Mouse (Mus musculus): Measurements from ENCODE around the gene Lrrk2. TPM values are rescaled to one million over a fixed set of nuclear protein-coding genes. Genes with fewer than 3 reads are reported as not detected.

The Lrrk2 gene
- 2.7 and 5.2 TPM in 2 replicates for polyA plus RNA-seq (2012; ENCODE audit: low replicate concordance)

GRCm38 (mm10) chr15:91672645-91673568, at the start of gene Lrrk2:
Gene Lrrk2, plus strand, starts transcription at chr15:91673175.

GRCm38 (mm10) chr15:91837965-91838364, 165.0 kb downstream of the Lrrk2 start, which contains the start of gene Smgc:
Gene Smgc, plus strand, starts transcription at chr15:91838265.

Other genes with a start within 250 kb of the Lrrk2 start
- gene Slc2a13, start 99.9 kb upstream of the Lrrk2 start, polyA plus RNA-seq (2012; ENCODE audit: low replicate concordance) = 0.03 and 0.04 TPM in 2 replicates
- not detected in 2 replicates for gene Smgc, start 165.1 kb downstream of the Lrrk2 start, polyA plus RNA-seq (2012; ENCODE audit: low replicate concordance)

Data from hematopoietic multipotent progenitor cell, adult 10-12 weeks (in vitro differentiated cells).